Mouse (Mus musculus) thymus, adult 2 months (tissue): ENCODE measurements at regions not wholly inside any gene's neighbourhood (a gene's known extent, or its start where the extent isn't known, plus 50 kb on each side); places are given as distances from the start of the nearest gene placed in this dataset.
A peak's percentile ranks its signal among the peaks of the same experiment; 100 is the strongest.

Experiments used
- DNase-seq: peaks from one replicate; pipeline ENCODE4 v3.0.0; 2021
- H3K27ac ChIP-seq: fragments of 200-500 bp; 2 replicates; pipeline ENCODE4 v1.5.1; 2012; ENCODE audit warnings: low read length, control low read depth; ENCODE audit not compliant: control insufficient read depth, insufficient read depth
- H3K27me3 ChIP-seq: fragments of 200-500 bp; 2 replicates; pipeline ENCODE4 v1.6.1; 2012; ENCODE audit warnings: mild to moderate bottlenecking, low read length, moderate library complexity, mixed read lengths; ENCODE audit not compliant: control insufficient read depth, insufficient read depth
- H3K36me3 ChIP-seq: fragments of 200-500 bp; 2 replicates; pipeline ENCODE4 v1.6.1; 2012; ENCODE audit warnings: mild to moderate bottlenecking, low read length, moderate library complexity; ENCODE audit not compliant: control insufficient read depth, insufficient read depth
- H3K4me1 ChIP-seq: fragments of 200-500 bp; replicated peaks from 2 replicates; pipeline ENCODE4 v1.6.1; 2012; ENCODE audit warnings: low read length; ENCODE audit not compliant: control insufficient read depth, insufficient read depth
- H3K4me3 ChIP-seq: fragments of 200-500 bp; 2 replicates; pipeline ENCODE4 v1.5.1; 2012; ENCODE audit warnings: mild to moderate bottlenecking, low read length, control low read depth, moderate library complexity; ENCODE audit not compliant: control insufficient read depth, insufficient read depth
- CTCF ChIP-seq: fragments of 200-500 bp; IDR thresholded peaks from 2 replicates; pipeline ENCODE4 v1.5.1; 2012; ENCODE audit warnings: mild to moderate bottlenecking, control low read depth, low read length, moderate library complexity, borderline replicate concordance; ENCODE audit not compliant: control insufficient read depth, poor library complexity, insufficient read depth; ENCODE audit errors: extremely low read depth
- POLR2A ChIP-seq: fragments of 200-500 bp; IDR thresholded peaks from 2 replicates; pipeline ENCODE4 v1.6.1; 2012; ENCODE audit warnings: mild to moderate bottlenecking, low read length, control low read depth, moderate library complexity; ENCODE audit not compliant: control insufficient read depth, poor library complexity, insufficient read depth; ENCODE audit errors: extremely low read depth
- WGBS: fragments of 180-500 bp; shearing (Covaris S2); methylation state at CpG from one replicate; pipeline ENCODE4 v1.1.7; 2018; 5-methylcytosine and 5-hydroxymethylcytosine counted together

DNA sequence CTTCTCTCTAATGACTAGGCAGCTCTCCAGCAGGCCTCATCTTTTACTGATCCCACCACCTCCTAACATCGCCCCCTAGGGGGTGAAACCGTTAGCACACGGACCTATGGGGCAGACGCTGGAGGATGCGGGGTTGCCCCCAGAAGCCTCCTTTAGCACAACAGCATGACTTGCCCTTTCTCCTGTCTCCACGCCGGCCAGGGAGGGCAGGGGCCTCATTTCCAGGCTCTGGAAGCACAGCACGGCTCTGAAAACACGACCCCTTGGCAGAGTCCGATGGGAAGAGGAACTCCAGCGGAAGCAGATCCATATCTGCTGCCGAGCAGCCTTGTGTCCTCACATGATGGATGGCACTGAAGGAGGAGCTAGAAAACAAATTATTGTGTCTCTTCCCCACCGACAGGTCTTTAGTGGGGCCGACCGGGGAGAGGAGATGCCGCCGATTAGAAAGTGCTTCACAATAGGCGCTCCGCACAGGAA is 165.1 kb upstream of the Irx3 start:
- no peaks in the 10 kb centered on the region for H3K4me1 ChIP-seq
- DNase-seq, result peak; percentile 7
- H3K27me3 ChIP-seq, result no peaks in the 10 kb centered on the region
- 47% methylated on average over 19 of the region's 19 CpGs for WGBS
- TF ChIP-seq CTCF (no peak), POLR2A (no peak)
- H3K4me3 ChIP-seq, result no peak overlapping the region
- H3K36me3 ChIP-seq, result no peaks in the 10 kb centered on the region
- H3K27ac ChIP-seq, result no peak overlapping the region

GRCm38 (mm10) chr8:91961696-91962095 is 159.8 kb upstream of the Irx3 start:
- H3K4me3 ChIP-seq, result no peak overlapping the region
- no peak for DNase-seq
- TF ChIP-seq CTCF (no peak), POLR2A (no peak)
- no peak overlapping the region for H3K27ac ChIP-seq
- H3K27me3 ChIP-seq, result no peaks in the 10 kb centered on the region
- 78% methylated on average over 5 of the region's 5 CpGs for WGBS
- H3K4me1 ChIP-seq, result no peaks in the 10 kb centered on the region
- no peaks in the 10 kb centered on the region for H3K36me3 ChIP-seq

GRCm38 (mm10) chr8:91955170-91955569 is 153.3 kb upstream of the Irx3 start:
- H3K4me1 ChIP-seq, result no peaks in the 10 kb centered on the region
- H3K36me3 ChIP-seq, result no peaks in the 10 kb centered on the region
- 88% methylated on average over 6 of the region's 6 CpGs for WGBS
- H3K4me3 ChIP-seq, result no peak overlapping the region
- TF ChIP-seq POLR2A, result no peak
- no peak for TF ChIP-seq CTCF
- no peaks in the 10 kb centered on the region for H3K27me3 ChIP-seq
- no peak for DNase-seq
- no peak overlapping the region for H3K27ac ChIP-seq

DNA sequence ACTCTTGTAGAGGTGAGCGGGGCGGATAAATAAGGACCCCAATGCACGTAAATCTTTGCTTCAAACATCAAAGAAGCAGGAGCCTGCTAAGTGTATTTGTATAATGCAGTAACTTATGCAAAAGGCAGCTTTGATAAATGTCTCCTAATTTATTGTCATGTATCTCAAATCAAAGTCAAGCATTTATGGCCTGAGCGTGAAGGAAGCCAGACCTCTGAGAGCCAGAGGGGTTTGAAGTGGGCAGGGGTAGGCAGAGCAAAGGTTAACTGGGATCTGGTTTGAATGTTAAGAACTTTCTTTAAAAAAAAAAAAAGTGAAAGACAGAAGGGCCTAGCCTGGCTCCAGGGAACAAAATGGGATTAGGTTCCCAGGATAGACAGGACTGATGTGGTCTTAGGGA is 151.1 kb upstream of the Irx3 start:
- Histone ChIP-seq H3K4me3 (no peak overlapping the region), H3K36me3 (no peaks in the 10 kb centered on the region), H3K27me3 (no peaks in the 10 kb centered on the region), H3K4me1 (no peaks in the 10 kb centered on the region), H3K27ac (no peak overlapping the region)
- WGBS, result 93% methylated on average over 4 of the region's 4 CpGs
- TF ChIP-seq POLR2A (no peak), CTCF (no peak)
- DNase-seq, result no peak

GRCm38 (mm10) chr8:91949110-91949509 is 147.2 kb upstream of the Irx3 start:
- H3K27me3 ChIP-seq, result no peaks in the 10 kb centered on the region
- H3K4me1 ChIP-seq, result no peaks in the 10 kb centered on the region
- no peak for DNase-seq
- WGBS, result 90% methylated on average over 9 of the region's 9 CpGs
- H3K27ac ChIP-seq, result no peak overlapping the region
- no peaks in the 10 kb centered on the region for H3K36me3 ChIP-seq
- no peak overlapping the region for H3K4me3 ChIP-seq
- TF ChIP-seq POLR2A (no peak), CTCF (no peak)

GRCm38 (mm10) chr8:91948173-91948940 is 146.5 kb upstream of the Irx3 start:
- Histone ChIP-seq H3K27ac (no peak overlapping the region), H3K4me3 (no peak overlapping the region), H3K4me1 (no peaks in the 10 kb centered on the region), H3K27me3 (no peaks in the 10 kb centered on the region), H3K36me3 (no peaks in the 10 kb centered on the region)
- WGBS, result 88% methylated on average over 18 of the region's 18 CpGs
- DNase-seq, result no peak
- TF ChIP-seq POLR2A (no peak), CTCF (no peak)

DNA sequence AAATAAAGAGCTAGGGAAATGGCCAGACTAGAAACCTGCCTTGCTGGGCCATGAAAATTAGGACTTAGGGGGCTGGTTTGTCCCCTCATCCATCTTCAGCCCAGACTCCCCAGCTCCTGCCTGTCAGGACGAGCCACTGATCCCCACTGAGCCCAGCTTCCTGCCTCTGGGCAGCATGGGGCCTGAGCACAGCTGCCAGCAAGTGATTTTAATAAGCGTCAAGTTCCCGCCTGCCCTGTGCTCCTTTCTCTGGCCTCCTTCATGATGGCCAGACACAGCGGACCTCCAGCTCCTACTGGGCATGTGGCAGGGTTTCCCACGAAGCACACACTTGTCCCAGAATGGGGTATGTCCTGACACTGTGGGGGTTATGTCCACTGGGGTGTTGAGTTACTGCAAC is 139.1 kb upstream of the Irx3 start:
- no peak for DNase-seq
- TF ChIP-seq CTCF (no peak), POLR2A (no peak)
- Histone ChIP-seq H3K4me3 (no peak overlapping the region), H3K27me3 (no peaks in the 10 kb centered on the region), H3K4me1 (no peaks in the 10 kb centered on the region), H3K36me3 (no peaks in the 10 kb centered on the region), H3K27ac (no peak overlapping the region)
- 77% methylated on average over 5 of the region's 5 CpGs for WGBS
